Mouse (Mus musculus): ENCODE results near the gene Rasgrp3.
"Not testable (repeated sequence)": the region's sequence is repeated elsewhere in the genome, so short reads cannot be mapped to it uniquely, and the experiment has no call there.

The Rasgrp3 gene

DNA sequence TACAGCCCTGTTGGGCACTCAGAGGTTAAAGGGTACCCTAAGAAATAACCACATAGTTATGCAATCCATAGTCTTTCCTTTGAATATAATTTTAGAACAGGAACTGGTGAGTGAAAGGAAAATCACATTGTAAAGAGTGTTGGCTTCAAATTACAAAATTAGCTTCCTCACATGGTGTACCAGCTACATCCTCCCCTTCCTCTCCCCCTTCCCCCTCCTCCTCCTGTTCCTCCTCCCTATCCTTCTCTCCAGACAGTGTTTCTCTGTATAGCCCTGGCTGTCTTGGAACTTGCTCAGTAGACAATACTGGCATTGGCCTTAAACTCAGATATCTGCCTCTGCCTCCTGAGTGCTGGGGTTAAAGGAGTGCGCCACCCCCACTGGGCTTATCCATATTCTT lies 26.1 kb downstream of the Rasgrp3 start:
- no peak for DNase-seq (ENCODE audit: low spot score in 2 of 2)

DNA sequence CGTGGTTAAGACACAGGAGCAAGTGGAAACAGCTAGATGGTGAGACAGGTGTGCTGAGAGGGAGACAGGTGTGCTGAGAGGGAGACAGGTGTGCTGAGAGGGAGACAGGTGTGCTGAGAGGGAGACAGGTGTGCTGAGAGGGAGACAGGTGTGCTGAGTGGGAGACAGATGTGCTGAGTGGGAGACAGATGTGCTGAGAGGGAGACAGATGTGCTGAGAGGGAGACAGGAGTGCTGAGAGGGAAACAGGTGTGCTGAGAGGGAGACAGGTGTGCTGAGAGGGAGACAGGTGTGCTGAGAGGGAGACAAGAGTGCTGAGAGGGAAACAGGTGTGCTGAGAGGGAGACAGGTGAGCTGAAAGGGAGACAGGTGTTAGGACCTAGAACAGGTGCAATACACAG lies 27.5 kb downstream of the Rasgrp3 start:
- not testable (repeated sequence) for DNase-seq (ENCODE audit: low spot score in 2 of 2)

- no peak for DNase-seq (ENCODE audit: low spot score in 2 of 2)
Measured at GRCm38 (mm10) chr17:75463645-75464044, 27.9 kb downstream of the Rasgrp3 start.

DNA sequence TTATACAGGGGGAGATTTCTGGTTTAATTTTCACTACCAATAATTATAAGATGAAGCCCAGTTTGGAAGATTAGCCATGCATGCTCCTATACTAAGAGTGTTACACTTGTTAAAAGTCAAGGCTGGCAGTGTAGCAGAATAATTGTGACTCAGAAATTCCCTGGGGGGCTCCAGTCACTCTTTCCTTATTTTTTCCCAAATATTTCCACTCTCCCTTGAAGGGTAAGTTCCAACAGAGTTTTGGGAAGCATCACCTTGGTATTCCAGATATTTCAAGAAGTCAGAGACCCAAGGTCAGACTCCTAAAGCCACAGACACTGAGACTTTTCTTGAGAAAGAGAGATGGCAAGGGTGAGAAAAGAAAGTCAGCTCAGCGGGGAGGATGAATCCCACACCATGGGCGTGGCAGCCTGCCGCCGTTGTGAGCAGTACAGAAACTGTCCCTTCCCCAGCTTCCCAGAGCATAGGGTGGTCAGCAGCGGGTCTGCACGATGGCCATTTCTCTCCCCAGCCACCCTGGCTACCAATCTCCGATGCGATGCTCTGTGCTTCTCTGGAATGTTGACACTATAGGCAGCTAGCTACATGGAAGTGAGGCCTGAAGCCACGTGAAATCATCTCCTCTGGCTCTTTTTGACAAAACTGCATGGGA lies 28.8 kb downstream of the Rasgrp3 start:
- no peak for DNase-seq (ENCODE audit: low spot score in 2 of 2)

DNA sequence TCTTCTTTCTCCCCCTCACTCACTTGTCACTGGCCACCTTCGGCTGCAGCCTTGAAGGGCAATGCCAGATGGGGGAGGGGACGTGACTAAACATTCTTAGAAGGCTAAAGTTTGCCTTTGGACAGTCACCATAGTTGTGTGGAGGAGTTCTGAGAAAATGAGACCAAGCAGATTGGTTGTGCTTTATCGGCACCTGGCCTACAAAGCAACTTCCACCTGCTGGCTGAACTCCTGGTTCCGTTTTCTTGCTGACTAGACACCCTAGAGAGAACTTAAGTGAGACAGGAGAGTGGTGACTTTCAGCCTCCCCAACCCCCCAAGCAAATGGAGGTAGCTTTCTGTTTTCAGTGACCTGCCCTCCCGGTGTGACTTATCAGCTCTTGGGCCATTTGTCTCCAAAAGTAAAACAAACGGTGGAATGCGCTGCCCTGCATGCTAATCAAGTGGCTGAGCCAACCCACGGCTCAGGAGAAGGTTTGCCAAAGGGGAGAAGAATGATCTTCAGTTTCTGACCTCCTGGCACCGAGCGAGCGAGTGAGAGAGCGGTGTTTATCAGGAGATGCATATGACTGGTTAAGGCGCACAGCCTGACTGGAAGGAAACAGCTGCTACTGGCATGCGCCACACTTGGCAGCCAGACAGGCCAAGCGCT lies 29.4 kb downstream of the Rasgrp3 start:
- peak; percentile 48 to 62 for DNase-seq (ENCODE audit: low spot score in 2 of 2)

GRCm38 (mm10) chr17:75465635-75465997 lies 29.9 kb downstream of the Rasgrp3 start:
- DNase-seq (ENCODE audit: low spot score in 2 of 2): no peak

- DNase-seq (ENCODE audit: low spot score in 2 of 2): no peak
Measured at GRCm38 (mm10) chr17:75466948-75467347, 31.3 kb downstream of the Rasgrp3 start.

DNA sequence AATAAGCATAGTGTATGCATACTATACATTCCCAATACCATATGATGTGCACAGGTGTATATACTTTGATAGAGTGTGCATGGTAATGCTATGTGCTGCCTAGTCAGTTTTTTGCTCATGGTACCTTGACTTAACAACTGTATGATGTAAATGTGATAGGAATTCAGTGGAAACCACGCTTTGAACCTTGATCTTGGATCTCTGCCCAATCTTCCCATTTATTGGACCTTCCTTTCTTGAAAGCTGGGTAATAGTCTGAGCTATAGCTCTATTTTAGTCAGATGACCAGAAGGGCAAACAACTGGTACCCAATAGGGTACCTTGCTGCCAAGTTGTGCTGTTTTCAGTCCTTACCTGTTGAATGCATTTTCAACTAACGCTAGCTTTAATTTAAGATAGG lies 31.8 kb downstream of the Rasgrp3 start:
- DNase-seq (ENCODE audit: low spot score in 2 of 2): no peak

- DNase-seq (ENCODE audit: low spot score in 2 of 2): no peak
Measured at GRCm38 (mm10) chr17:75468479-75469114, 32.9 kb downstream of the Rasgrp3 start.

GRCm38 (mm10) chr17:75470325-75470724 lies 34.6 kb downstream of the Rasgrp3 start:
- DNase-seq (ENCODE audit: low spot score in 2 of 2): no peak

DNA sequence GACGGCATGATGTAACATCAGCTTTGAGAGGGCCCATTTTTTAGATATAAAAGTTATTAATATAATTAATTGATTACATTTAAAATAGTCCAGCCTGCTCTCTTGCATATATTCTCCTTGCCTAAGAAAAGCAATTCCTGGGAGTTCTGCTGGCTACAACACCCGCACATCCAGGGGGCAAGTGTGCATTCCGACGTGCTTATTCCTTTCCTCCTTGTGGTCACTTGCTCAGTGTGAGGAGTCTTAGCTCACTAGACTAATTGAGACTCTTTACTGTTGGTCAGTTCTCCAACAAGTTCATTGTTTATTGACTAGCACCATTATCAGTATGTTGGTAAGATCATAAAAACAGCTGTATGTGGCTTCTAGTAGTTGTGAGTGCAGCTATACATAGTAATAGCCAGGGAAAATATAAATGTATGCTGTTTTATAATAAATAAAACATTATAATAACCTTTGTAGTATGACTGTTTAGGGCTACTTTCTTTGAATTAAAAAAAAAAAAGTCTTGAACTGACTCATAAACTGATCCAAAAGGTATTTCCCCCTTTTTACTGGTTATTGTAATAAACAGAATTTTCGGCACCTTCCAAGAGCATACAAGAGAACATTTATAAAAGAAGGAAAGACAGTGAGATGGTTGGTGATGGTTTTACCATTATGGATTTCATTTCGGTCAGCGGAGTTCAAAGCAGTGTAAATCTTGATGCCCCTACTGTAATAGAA lies 35.4 kb downstream of the Rasgrp3 start:
- no peak for DNase-seq (ENCODE audit: low spot score in 2 of 2)

GRCm38 (mm10) chr17:75471644-75472253 lies 36.1 kb downstream of the Rasgrp3 start:
- no peak for DNase-seq (ENCODE audit: low spot score in 2 of 2)

GRCm38 (mm10) chr17:75472379-75472778 lies 36.7 kb downstream of the Rasgrp3 start:
- no peak for DNase-seq (ENCODE audit: low spot score in 2 of 2)

- DNase-seq (ENCODE audit: low spot score in 2 of 2): no peak
Measured at GRCm38 (mm10) chr17:75475985-75476384, 40.3 kb downstream of the Rasgrp3 start.

GRCm38 (mm10) chr17:75476736-75477416 lies 41.2 kb downstream of the Rasgrp3 start:
- DNase-seq (ENCODE audit: low spot score in 2 of 2): no peak

GRCm38 (mm10) chr17:75477655-75478054 lies 42.0 kb downstream of the Rasgrp3 start:
- no peak for DNase-seq (ENCODE audit: low spot score in 2 of 2)

DNA sequence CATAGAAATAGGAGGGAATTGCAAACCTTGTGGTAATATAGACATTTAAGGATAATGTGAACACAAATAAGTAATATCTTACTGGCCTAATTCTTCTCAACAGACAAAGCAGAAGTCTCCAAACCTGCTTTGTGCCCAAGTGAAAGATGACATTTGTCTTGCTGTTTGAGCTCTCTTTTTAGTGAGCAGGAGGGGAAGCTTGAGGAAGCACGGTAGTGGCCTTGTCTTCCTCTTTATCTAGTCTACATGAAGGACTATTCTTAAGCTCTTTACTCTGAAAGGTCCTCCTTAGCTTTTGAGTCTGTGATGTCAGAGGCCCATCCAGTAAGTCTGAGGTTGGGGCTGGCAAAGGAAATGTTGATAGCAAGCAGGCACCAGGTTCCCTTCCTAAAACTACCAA lies 43.1 kb downstream of the Rasgrp3 start:
- DNase-seq (ENCODE audit: low spot score in 2 of 2): no peak

- no peak for DNase-seq (ENCODE audit: low spot score in 2 of 2)
Measured at GRCm38 (mm10) chr17:75479663-75480062, 44.0 kb downstream of the Rasgrp3 start.

DNA sequence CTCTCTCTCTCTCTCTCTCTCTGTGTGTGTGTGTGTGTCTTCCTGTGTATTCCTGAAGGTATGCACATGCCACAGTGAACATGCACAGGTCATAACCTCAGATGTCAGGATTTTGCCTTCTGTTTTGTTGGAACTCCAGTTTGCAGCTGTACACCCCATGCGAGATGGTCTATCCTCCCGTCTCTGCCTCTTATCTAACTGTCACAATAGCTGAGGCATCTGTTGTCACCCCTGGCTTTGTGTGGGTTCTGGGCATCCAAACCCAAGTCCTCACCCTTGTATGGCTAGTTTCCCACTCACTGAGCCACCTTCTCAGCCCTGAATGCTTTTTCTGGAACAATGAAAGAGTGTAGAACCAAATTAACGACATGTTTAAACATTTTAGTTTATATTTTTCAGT lies 44.7 kb downstream of the Rasgrp3 start:
- no peak for DNase-seq (ENCODE audit: low spot score in 2 of 2)

DNA sequence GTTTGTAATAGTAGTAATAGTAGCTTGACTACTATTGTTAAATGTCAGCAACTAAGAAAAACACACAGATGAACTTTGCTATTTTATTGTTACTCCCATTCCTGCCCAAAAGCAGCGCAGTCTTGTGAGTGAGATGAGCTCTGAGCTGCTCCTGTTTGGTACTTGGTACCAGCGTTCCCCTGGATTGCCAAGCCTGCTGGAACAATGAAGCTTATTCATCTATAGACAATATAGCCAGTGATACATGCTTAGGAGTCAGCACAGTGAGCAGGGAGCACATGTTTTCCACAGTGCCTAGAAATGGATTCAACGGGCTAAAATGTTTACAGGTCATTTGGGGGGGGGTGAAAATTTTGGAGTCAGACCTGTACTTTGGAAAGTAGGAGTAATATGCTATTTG lies 50.5 kb downstream of the Rasgrp3 start:
- no peak for DNase-seq (ENCODE audit: low spot score in 2 of 2)

DNA sequence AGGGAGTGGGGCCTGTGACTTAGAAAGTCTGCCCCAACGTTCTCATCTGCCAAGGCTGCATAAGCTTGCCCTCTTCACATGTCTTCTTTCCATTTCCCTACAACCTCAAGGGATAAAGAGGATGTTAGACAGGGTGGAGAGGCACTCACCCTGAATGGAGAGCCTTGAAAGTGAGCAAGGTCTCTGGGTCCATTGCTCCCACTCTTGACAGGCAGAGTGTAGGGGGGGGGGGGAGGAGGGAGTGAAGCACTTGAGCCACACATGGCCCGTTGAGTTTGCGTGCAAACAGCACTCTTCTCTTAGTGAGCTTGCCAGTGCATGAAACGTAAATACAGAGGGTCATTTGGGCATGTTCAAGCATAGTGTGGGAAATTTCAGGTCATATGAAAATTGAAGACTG lies 59.5 kb downstream of the Rasgrp3 start:
- DNase-seq (ENCODE audit: low spot score in 2 of 2): no peak

- no peak for DNase-seq (ENCODE audit: low spot score in 2 of 2)
Measured at GRCm38 (mm10) chr17:75498241-75498651, 62.5 kb downstream of the Rasgrp3 start.

All from urinary bladder, postnatal 4 days (tissue).